Mouse (Mus musculus) common myeloid progenitor, adult 5-6 weeks (primary cell): ENCODE measurements around the gene Rtkn. TPM values are rescaled to one million over a fixed set of nuclear protein-coding genes. Genes with fewer than 3 reads are reported as not detected.

Experiments used
- ATAC-seq: replicated peaks from 2 replicates; pipeline ENCODE4 v1.8.0; 2016; ENCODE audit warnings: low read depth, mild to moderate bottlenecking, moderate TSS enrichment, inconsistent platforms; ENCODE audit not compliant: poor library complexity, severe bottlenecking
- total RNA-seq: library from RNA; stranded (forward); fragments of 200-1000, 187-1606 nt; gene quantifications from 2 replicates; pipeline ENCODE4 v1.2.3, GENCODE M21; 2017

Rtkn gene
- total RNA-seq, 1 experiment from 2014 or later: 0.96 TPM

- peak; percentile 16 for ATAC-seq
These were observed 29.9 kb downstream of the Rtkn start for GRCm38 (mm10) chr6:83165026-83165606.

- peak; percentile 89 for ATAC-seq
These were observed 30.5 kb downstream of the Rtkn start, which contains the start of gene Dctn1 for GRCm38 (mm10) chr6:83165607-83166242. Gene Dctn1 (plus strand): TSS chr6:83165920.

DNA sequence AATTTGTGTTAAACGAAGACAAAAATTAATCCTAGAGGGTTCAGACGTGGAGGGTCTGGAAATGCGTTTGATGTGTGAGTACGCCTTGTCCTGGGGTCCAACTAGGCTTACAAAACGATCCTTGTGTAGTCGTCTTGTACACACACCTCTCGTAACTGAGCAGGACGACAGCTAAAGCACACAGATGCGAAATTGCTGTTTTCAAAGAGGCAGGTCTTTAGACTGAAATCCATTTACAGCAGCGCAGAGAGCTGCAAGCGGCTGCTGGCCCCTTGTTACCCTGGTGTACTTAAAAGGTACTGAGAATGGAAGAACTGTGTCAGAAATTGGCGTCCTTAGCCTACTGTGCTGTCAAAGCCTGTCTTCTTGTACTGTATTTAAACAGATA, 31.0 kb downstream of the Rtkn start:
- ATAC-seq: peak; percentile 35

- no peak for ATAC-seq
These were observed 34.6 kb downstream of the Rtkn start for GRCm38 (mm10) chr6:83169872-83170271.

DNA sequence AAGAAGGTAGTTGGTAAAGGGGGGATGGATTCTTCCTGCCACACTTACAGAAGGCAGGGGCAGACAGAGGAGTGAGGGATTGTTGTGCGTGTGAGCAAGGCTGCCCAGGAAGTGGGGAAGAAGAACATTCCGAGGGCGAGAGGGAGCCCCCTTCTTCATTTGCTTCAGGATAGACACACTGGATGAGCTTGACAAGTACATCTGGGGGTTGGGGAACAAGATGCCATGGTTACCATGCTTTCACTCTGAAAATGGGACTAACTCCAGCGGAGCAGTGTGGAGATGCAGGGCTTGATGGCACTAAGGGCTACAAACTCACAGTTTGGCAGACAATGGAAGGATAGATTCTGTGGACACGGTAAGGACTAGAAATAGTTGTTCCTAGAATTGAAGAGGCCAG, 35.8 kb downstream of the Rtkn start:
- ATAC-seq: no peak

GRCm38 (mm10) chr6:83172240-83172920, 37.1 kb downstream of the Rtkn start:
- ATAC-seq: no peak

DNA sequence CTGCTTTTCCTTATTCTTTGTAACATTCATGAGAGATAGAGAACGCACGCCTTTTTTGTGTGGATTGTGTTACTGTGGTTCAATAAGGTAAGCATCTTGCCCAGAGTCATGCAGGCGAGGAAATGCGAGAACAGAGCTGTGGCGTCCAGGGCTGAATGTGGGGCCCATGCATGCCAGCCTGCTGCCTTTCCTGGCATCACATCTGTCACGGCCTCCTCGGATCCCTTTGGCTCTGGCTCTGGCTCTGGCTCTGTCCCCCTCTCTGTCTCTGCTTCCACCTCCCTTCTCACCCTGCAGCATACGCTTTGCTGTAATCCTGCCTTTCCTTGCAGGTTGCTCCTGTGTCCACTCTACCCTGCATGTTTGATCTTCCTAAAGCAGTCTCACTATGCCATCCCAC, 40.7 kb downstream of the Rtkn start:
- no peak for ATAC-seq

- ATAC-seq: no peak
These were observed 44.3 kb downstream of the Rtkn start for GRCm38 (mm10) chr6:83179390-83180117.

- ATAC-seq: no peak
These were observed 45.3 kb downstream of the Rtkn start for GRCm38 (mm10) chr6:83180605-83181004.

DNA sequence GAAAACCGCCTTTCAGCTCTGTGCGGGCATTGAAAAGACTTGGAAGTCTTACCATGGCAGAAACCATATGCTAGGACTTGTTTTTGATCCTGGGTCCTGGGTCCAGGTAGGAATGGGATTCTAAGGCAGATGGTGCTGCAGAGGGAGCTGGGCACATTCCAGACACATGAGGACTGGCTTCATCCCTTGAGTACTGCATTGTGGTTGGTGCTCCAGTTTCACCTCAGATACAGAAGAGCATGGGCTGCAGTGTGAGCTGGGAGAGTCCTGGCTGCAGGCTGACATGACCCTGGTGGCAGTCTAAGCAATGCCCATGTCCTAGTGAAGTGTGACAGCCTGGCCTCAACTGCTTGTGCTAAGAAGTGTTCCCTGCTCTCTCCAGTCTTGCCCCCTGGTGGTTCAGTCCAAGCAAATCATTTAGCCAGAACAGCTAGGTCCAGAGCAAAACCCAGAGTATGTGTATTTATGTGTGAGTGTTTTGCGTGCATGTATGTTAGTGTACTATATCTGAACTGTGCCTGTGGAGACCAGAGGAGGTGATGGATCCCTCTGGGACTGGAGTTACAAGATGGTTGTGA, 49.7 kb downstream of the Rtkn start:
- ATAC-seq: peak; percentile 43; the same call in 1 of the 2 replicates

GRCm38 (mm10) chr6:83185895-83186861, 50.9 kb downstream of the Rtkn start:
- ATAC-seq: peak; percentile 89

- no peak for ATAC-seq
These were observed 51.7 kb downstream of the Rtkn start for GRCm38 (mm10) chr6:83186946-83187345.

- no peak for ATAC-seq
These were observed 58.3 kb downstream of the Rtkn start for GRCm38 (mm10) chr6:83193571-83193970.

GRCm38 (mm10) chr6:83197345-83198004, 62.2 kb downstream of the Rtkn start:
- ATAC-seq: no peak

Other genes with a start within 250 kb of the Rtkn start
- not detected in 2 replicates for gene Sema4f, start 195.7 kb upstream of the Rtkn start, total RNA-seq
- 0.39 and 7.7 TPM in 2 replicates for gene M1ap, start 188.6 kb upstream of the Rtkn start, total RNA-seq
- gene Dok1, start 102.0 kb upstream of the Rtkn start, total RNA-seq: 13.2 and 15.2 TPM in 2 replicates
- 1.4 and 2.1 TPM in 2 replicates for gene Loxl3, start 101.3 kb upstream of the Rtkn start, total RNA-seq
- 100 and 115 TPM in 2 replicates for gene Aup1, start 80.9 kb upstream of the Rtkn start, total RNA-seq
- 46.3 and 65.5 TPM in 2 replicates for gene Htra2, start 80.2 kb upstream of the Rtkn start, total RNA-seq
- 0.78 TPM in 1 of 2 replicates, not detected in the other for gene Dqx1, start 77.6 kb upstream of the Rtkn start, total RNA-seq
- gene Tlx2, start 65.2 kb upstream of the Rtkn start, total RNA-seq: not detected in 2 replicates
- 9.3 and 16.8 TPM in 2 replicates for gene Pcgf1, start 57.6 kb upstream of the Rtkn start, total RNA-seq
- gene Lbx2, start 49.1 kb upstream of the Rtkn start, total RNA-seq: not detected in 2 replicates
- 0.41 TPM in 1 of 2 replicates, not detected in the other for gene Ccdc142, start 33.9 kb upstream of the Rtkn start, total RNA-seq
- 2.1 and 3.1 TPM in 2 replicates for gene Gm42688, start 33.8 kb upstream of the Rtkn start, total RNA-seq
- gene Mrpl53, start 26.4 kb upstream of the Rtkn start, total RNA-seq: 25.3 and 30.0 TPM in 2 replicates
- 80.9 and 86.2 TPM in 2 replicates for gene Mogs, start 20.0 kb upstream of the Rtkn start, total RNA-seq
- 70.1 and 85.3 TPM in 2 replicates for gene Wbp1, start 13.9 kb upstream of the Rtkn start, total RNA-seq
- gene Ino80b, start 10.0 kb upstream of the Rtkn start, total RNA-seq: 40.2 and 58.8 TPM in 2 replicates
- not detected in 2 replicates for gene Wdr54, start 20.9 kb downstream of the Rtkn start, total RNA-seq
- not detected in 2 replicates for gene 1700003E16Rik, start 20.9 kb downstream of the Rtkn start, total RNA-seq
- gene Dctn1, start 30.5 kb downstream of the Rtkn start, total RNA-seq: 50.2 and 52.2 TPM in 2 replicates
- gene Slc4a5, start 84.4 kb downstream of the Rtkn start, total RNA-seq: 0.10 TPM in 1 of 2 replicates, not detected in the other
- gene Mthfd2, start 190.4 kb downstream of the Rtkn start, total RNA-seq: 24.1 and 27.0 TPM in 2 replicates
- gene Mob1a, start 190.6 kb downstream of the Rtkn start, total RNA-seq: 112 and 127 TPM in 2 replicates
- gene Bola3, start 213.7 kb downstream of the Rtkn start, total RNA-seq: 89.1 and 97.5 TPM in 2 replicates